Mouse (Mus musculus): ENCODE measurements around the gene Afp.

DNA sequence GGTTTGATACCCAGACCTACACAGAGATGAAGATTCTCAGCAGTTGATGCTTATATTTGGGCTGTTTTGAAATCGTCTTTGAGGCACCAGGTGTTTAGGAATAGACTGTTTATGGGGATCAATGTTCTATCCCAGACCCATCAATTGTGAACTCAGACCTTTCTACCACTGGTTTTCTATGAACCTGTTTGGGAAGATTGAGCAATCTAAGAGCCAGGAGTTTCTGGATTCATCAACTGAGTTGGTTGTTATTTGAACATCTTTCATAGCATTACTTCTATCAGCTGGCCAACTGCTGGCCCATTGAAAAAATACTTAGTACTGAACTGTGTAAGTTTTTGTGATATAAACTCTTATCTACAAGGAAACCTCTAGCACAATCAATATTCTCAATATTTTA, 33.3 kb upstream of the Afp start:
- TF ChIP-seq CTCF (IDR thresholded peaks at IDR 0.05) = no peak
- no peak for TF ChIP-seq EP300 (IDR thresholded peaks at IDR 0.05)
